Mouse (Mus musculus): Measurements from ENCODE around the gene Rhox4b. TPM values are rescaled to one million over a fixed set of nuclear protein-coding genes. Genes with fewer than 3 reads are reported as not detected.
"Not testable (repeated sequence)": the region's sequence is repeated elsewhere in the genome, so short reads cannot be mapped to it uniquely, and the experiment has no call there.

The Rhox4b gene
- not detected in 2 replicates for polyA plus RNA-seq (2014; fragmentation: Nextera tagmentation; extraction: Ambion mirVana)

- ATAC-seq (ENCODE audit: insufficient number of reproducible peaks, insufficient read depth, low FRiP score, low read depth); H3K27ac ChIP-seq (ENCODE audit: low read length); H3K27me3 ChIP-seq (ENCODE audit: control insufficient read depth, insufficient read depth, low read length); H3K9me3 ChIP-seq (ENCODE audit: control insufficient read depth, low read depth, low read length); H3K36me3 ChIP-seq (ENCODE audit: control insufficient read depth, insufficient read depth, low read length); H3K9ac ChIP-seq (replicated peaks; ENCODE audit: low read depth, low read length); H3K4me3 ChIP-seq (ENCODE audit: low read depth, low read length); H3K4me2 ChIP-seq (replicated peaks; ENCODE audit: low read depth, low read length); H3K4me1 ChIP-seq (ENCODE audit: control insufficient read depth, insufficient read depth, low read length): not testable (repeated sequence)
- WGBS: 87% methylated on average over 14 of the region's 15 CpGs
Observed at GRCm38 (mm10) chrX:37432194-37432593, at the start of gene Rhox4b. Gene Rhox4b (plus strand): TSS chrX:37432494.

DNA sequence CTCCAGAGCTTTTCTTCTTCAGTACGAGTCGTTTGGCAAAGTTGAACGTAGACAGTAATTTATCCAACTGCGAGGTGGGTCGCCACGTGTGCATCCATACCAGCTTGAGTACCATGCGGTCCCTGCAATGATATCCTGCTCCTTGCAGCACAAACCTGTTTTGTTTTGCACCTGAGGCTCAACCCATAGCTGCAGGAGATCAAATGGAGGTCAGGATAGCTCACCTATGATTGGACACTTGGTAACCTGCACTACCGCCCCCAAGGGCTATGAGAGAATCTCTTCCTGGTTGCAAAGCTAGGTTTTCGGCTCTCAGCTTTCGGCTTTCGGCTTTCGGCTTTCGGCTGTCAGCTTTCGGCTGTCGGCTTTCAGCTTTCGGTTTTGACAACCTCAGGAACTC is 41.7 kb upstream of the Rhox4b start, which contains the start of gene Rhox4a2:
Rhox4a2 (plus strand) TSS at position 301 of the 400 bp plus-strand sequence.
- H3K9me3 ChIP-seq (ENCODE audit: control insufficient read depth, low read depth, low read length); H3K36me3 ChIP-seq (ENCODE audit: control insufficient read depth, insufficient read depth, low read length): not testable (repeated sequence)

DNA sequence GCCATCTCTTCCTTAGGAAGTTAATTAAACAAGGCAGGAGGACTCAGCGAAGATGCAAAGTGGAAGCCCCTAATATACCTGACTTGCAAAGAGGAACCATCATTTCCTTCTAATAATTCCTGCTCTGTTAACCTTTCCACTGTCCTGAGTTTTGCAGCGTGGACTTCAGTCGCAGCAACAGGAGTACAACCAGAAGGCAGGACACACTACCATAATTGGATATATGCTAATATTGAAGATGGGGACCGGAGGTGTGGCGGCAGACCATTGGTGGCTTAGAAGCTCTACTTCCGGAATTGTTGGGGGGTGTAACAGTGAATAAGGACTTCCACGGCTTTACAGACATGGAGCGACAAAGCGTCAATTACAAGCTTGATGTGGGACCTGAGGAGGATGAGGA is 20.5 kb upstream of the Rhox4b start, which contains the start of gene Rhox2b:
Rhox2b (plus strand) TSS at position 301 of the 400 bp plus-strand sequence.
- not testable (repeated sequence) for ATAC-seq (ENCODE audit: insufficient number of reproducible peaks, insufficient read depth, low FRiP score, low read depth); H3K4me3 ChIP-seq (ENCODE audit: low read depth, low read length)
- no CpG with 5 or more reads among the region's 9 CpGs for WGBS

More for the DNA sequence above, 41.7 kb upstream of the Rhox4b start, which contains the start of gene Rhox4a2:
- not testable (repeated sequence) for ATAC-seq (ENCODE audit: insufficient number of reproducible peaks, insufficient read depth, low FRiP score, low read depth); H3K4me1 ChIP-seq (ENCODE audit: control insufficient read depth, insufficient read depth, low read length); H3K27me3 ChIP-seq (ENCODE audit: control insufficient read depth, insufficient read depth, low read length); H3K4me3 ChIP-seq (ENCODE audit: low read depth, low read length); H3K9ac ChIP-seq (replicated peaks; ENCODE audit: low read depth, low read length); H3K27ac ChIP-seq (ENCODE audit: low read length); H3K4me2 ChIP-seq (replicated peaks; ENCODE audit: low read depth, low read length)
- WGBS: 87% methylated on average over 8 of the region's 16 CpGs

GRCm38 (mm10) chrX:37453380-37453779 is 21.1 kb downstream of the Rhox4b start, which contains the start of gene Rhox2c:
Gene Rhox2c (plus strand): TSS chrX:37453680.
- H3K9ac ChIP-seq (replicated peaks; ENCODE audit: low read depth, low read length); H3K9me3 ChIP-seq (ENCODE audit: control insufficient read depth, low read depth, low read length); H3K27me3 ChIP-seq (ENCODE audit: control insufficient read depth, insufficient read depth, low read length); H3K36me3 ChIP-seq (ENCODE audit: control insufficient read depth, insufficient read depth, low read length); H3K4me2 ChIP-seq (replicated peaks; ENCODE audit: low read depth, low read length); ATAC-seq (ENCODE audit: insufficient number of reproducible peaks, insufficient read depth, low FRiP score, low read depth); H3K4me1 ChIP-seq (ENCODE audit: control insufficient read depth, insufficient read depth, low read length); H3K4me3 ChIP-seq (ENCODE audit: low read depth, low read length); H3K27ac ChIP-seq (ENCODE audit: low read length): not testable (repeated sequence)
- WGBS: 100% methylated on average over 5 of the region's 10 CpGs

More for the DNA sequence above, 20.5 kb upstream of the Rhox4b start, which contains the start of gene Rhox2b:
- H3K27me3 ChIP-seq (ENCODE audit: control insufficient read depth, insufficient read depth, low read length); H3K9me3 ChIP-seq (ENCODE audit: control insufficient read depth, low read depth, low read length); H3K36me3 ChIP-seq (ENCODE audit: control insufficient read depth, insufficient read depth, low read length); H3K4me1 ChIP-seq (ENCODE audit: control insufficient read depth, insufficient read depth, low read length); H3K4me2 ChIP-seq (replicated peaks; ENCODE audit: low read depth, low read length); H3K9ac ChIP-seq (replicated peaks; ENCODE audit: low read depth, low read length); H3K27ac ChIP-seq (ENCODE audit: low read length): not testable (repeated sequence)

- 91% methylated on average over 3 of the region's 4 CpGs for WGBS
Observed at GRCm38 (mm10) chrX:37458285-37458684, 26.0 kb downstream of the Rhox4b start, which contains the start of gene Rhox3c. Gene Rhox3c (plus strand): TSS chrX:37458585.

GRCm38 (mm10) chrX:37480037-37480436 is 47.7 kb downstream of the Rhox4b start, which contains the start of gene Rhox4c:
Gene Rhox4c (plus strand): TSS chrX:37480337.
- not testable (repeated sequence) for H3K4me3 ChIP-seq (ENCODE audit: low read depth, low read length); H3K27me3 ChIP-seq (ENCODE audit: control insufficient read depth, insufficient read depth, low read length); H3K36me3 ChIP-seq (ENCODE audit: control insufficient read depth, insufficient read depth, low read length); ATAC-seq (ENCODE audit: insufficient number of reproducible peaks, insufficient read depth, low FRiP score, low read depth); H3K9me3 ChIP-seq (ENCODE audit: control insufficient read depth, low read depth, low read length); H3K4me1 ChIP-seq (ENCODE audit: control insufficient read depth, insufficient read depth, low read length); H3K9ac ChIP-seq (replicated peaks; ENCODE audit: low read depth, low read length); H3K4me2 ChIP-seq (replicated peaks; ENCODE audit: low read depth, low read length); H3K27ac ChIP-seq (ENCODE audit: low read length)
- 96% methylated on average over 14 of the region's 14 CpGs for WGBS

More at GRCm38 (mm10) chrX:37458285-37458684, 26.0 kb downstream of the Rhox4b start, which contains the start of gene Rhox3c:
- not testable (repeated sequence) for H3K4me2 ChIP-seq (replicated peaks; ENCODE audit: low read depth, low read length); ATAC-seq (ENCODE audit: insufficient number of reproducible peaks, insufficient read depth, low FRiP score, low read depth); H3K4me1 ChIP-seq (ENCODE audit: control insufficient read depth, insufficient read depth, low read length); H3K27me3 ChIP-seq (ENCODE audit: control insufficient read depth, insufficient read depth, low read length); H3K4me3 ChIP-seq (ENCODE audit: low read depth, low read length); H3K27ac ChIP-seq (ENCODE audit: low read length); H3K9ac ChIP-seq (replicated peaks; ENCODE audit: low read depth, low read length); H3K9me3 ChIP-seq (ENCODE audit: control insufficient read depth, low read depth, low read length); H3K36me3 ChIP-seq (ENCODE audit: control insufficient read depth, insufficient read depth, low read length)

Other genes starting within 250 kb of the Rhox4b start
- gene Ndufa1, start 241.3 kb upstream of the Rhox4b start, polyA plus RNA-seq (2014; fragmentation: Nextera tagmentation; extraction: Ambion mirVana): 400 and 468 TPM in 2 replicates
- 10.5 and 10.7 TPM in 2 replicates for gene Rnf113a1, start 241.2 kb upstream of the Rhox4b start, polyA plus RNA-seq (2014; fragmentation: Nextera tagmentation; extraction: Ambion mirVana)
- gene Gm9, start 221.5 kb upstream of the Rhox4b start, polyA plus RNA-seq (2014; fragmentation: Nextera tagmentation; extraction: Ambion mirVana): not detected in 2 replicates
- gene Rhox1, start 210.2 kb upstream of the Rhox4b start, polyA plus RNA-seq (2014; fragmentation: Nextera tagmentation; extraction: Ambion mirVana): not detected in 2 replicates
- not detected in 2 replicates for gene Rhox2a, start 187.5 kb upstream of the Rhox4b start, polyA plus RNA-seq (2014; fragmentation: Nextera tagmentation; extraction: Ambion mirVana)
- not detected in 2 replicates for gene Rhox3a, start 182.6 kb upstream of the Rhox4b start, polyA plus RNA-seq (2014; fragmentation: Nextera tagmentation; extraction: Ambion mirVana)
- gene Rhox4a, start 167.2 kb upstream of the Rhox4b start, polyA plus RNA-seq (2014; fragmentation: Nextera tagmentation; extraction: Ambion mirVana): not detected in 2 replicates
- gene Rhox3a2, start 52.5 kb upstream of the Rhox4b start, polyA plus RNA-seq (2014; fragmentation: Nextera tagmentation; extraction: Ambion mirVana): not detected in 2 replicates
- gene Rhox4a2, start 41.6 kb upstream of the Rhox4b start, polyA plus RNA-seq (2014; fragmentation: Nextera tagmentation; extraction: Ambion mirVana): not detected in 2 replicates
- not detected in 2 replicates for gene Rhox2b, start 20.4 kb upstream of the Rhox4b start, polyA plus RNA-seq (2014; fragmentation: Nextera tagmentation; extraction: Ambion mirVana)
- gene Rhox2c, start 21.2 kb downstream of the Rhox4b start, polyA plus RNA-seq (2014; fragmentation: Nextera tagmentation; extraction: Ambion mirVana): not detected in 2 replicates
- gene Rhox3c, start 26.1 kb downstream of the Rhox4b start, polyA plus RNA-seq (2014; fragmentation: Nextera tagmentation; extraction: Ambion mirVana): not detected in 2 replicates
- not detected in 2 replicates for gene Rhox4c, start 47.8 kb downstream of the Rhox4b start, polyA plus RNA-seq (2014; fragmentation: Nextera tagmentation; extraction: Ambion mirVana)
- gene Rhox2d, start 60.9 kb downstream of the Rhox4b start, polyA plus RNA-seq (2014; fragmentation: Nextera tagmentation; extraction: Ambion mirVana): not detected in 2 replicates
- gene Rhox4d, start 81.9 kb downstream of the Rhox4b start, polyA plus RNA-seq (2014; fragmentation: Nextera tagmentation; extraction: Ambion mirVana): not detected in 2 replicates
- not detected in 2 replicates for gene Rhox2e, start 98.0 kb downstream of the Rhox4b start, polyA plus RNA-seq (2014; fragmentation: Nextera tagmentation; extraction: Ambion mirVana)
- gene Rhox3e, start 109.5 kb downstream of the Rhox4b start, polyA plus RNA-seq (2014; fragmentation: Nextera tagmentation; extraction: Ambion mirVana): not detected in 2 replicates
- not detected in 2 replicates for gene Rhox4e, start 124.9 kb downstream of the Rhox4b start, polyA plus RNA-seq (2014; fragmentation: Nextera tagmentation; extraction: Ambion mirVana)
- not detected in 2 replicates for gene Rhox2f, start 138.9 kb downstream of the Rhox4b start, polyA plus RNA-seq (2014; fragmentation: Nextera tagmentation; extraction: Ambion mirVana)
- gene Rhox3f, start 148.5 kb downstream of the Rhox4b start, polyA plus RNA-seq (2014; fragmentation: Nextera tagmentation; extraction: Ambion mirVana): not detected in 2 replicates
- not detected in 2 replicates for gene Rhox4f, start 175.2 kb downstream of the Rhox4b start, polyA plus RNA-seq (2014; fragmentation: Nextera tagmentation; extraction: Ambion mirVana)
- not detected in 2 replicates for gene Rhox3g, start 196.1 kb downstream of the Rhox4b start, polyA plus RNA-seq (2014; fragmentation: Nextera tagmentation; extraction: Ambion mirVana)
- not detected in 2 replicates for gene Rhox2g, start 211.0 kb downstream of the Rhox4b start, polyA plus RNA-seq (2014; fragmentation: Nextera tagmentation; extraction: Ambion mirVana)
- gene Rhox4g, start 218.8 kb downstream of the Rhox4b start, polyA plus RNA-seq (2014; fragmentation: Nextera tagmentation; extraction: Ambion mirVana): not detected in 2 replicates
- gene Rhox3h, start 236.3 kb downstream of the Rhox4b start, polyA plus RNA-seq (2014; fragmentation: Nextera tagmentation; extraction: Ambion mirVana): not detected in 2 replicates
- gene Rhox2h, start 240.8 kb downstream of the Rhox4b start, polyA plus RNA-seq (2014; fragmentation: Nextera tagmentation; extraction: Ambion mirVana): not detected in 2 replicates

All from stomach, embryonic 14.5 days (tissue).